ENCODE assay signal across 17 mouse cellular contexts in the genomic region with DNA sequence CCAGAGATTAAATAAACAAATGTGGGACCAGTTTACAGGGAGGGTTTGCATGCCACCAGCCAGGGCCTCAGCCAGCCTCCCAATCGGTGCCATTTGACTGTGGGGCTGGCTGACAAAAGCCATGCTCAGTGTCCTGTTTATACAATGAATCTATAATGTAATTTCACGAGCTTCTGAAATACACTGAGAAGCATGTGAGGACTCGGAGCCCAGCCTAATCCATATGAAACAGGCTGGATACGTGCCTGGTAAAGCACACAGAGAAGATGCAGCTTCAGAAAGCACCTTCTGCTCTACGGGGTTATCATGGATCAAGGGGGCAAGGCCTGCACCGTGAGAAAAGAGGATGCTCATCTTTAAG.
DNase-seq lines count a peak whose midpoint lies in the region; ATAC-seq lines count a peak whose summit lies in the region.
"Had no signal": no experiment of that assay in that cellular context is flagged by ENCODE, and none has a peak within 500 bp of the region (broad histone marks: within the 10 kb centered on the region; RNA-seq: fewer than 3 reads in every experiment).

No protein-coding gene starts in this region.

- no peak overlapping the region for H3K4me2 ChIP-seq in forebrain, embryonic 16.5 days (ENCODE audit: low read length)
- H3K4me2 ChIP-seq in hindbrain, embryonic 14.5 days (replicated peaks): no peak overlapping the region
- no peak overlapping the region for H3K4me2 ChIP-seq in midbrain, embryonic 16.5 days (ENCODE audit: low read length)
- H3K4me2 ChIP-seq: heart, embryonic 15.5 days; liver, embryonic 13.5 days had no signal

- no peak for ATAC-seq in megakaryocyte, adult 5-6 weeks (ENCODE audit: poor library complexity, severe bottlenecking)
- peak; percentile 66 for ATAC-seq in forebrain, embryonic 16.5 days
- ATAC-seq in hindbrain, embryonic 14.5 days (ENCODE audit: low FRiP score): peak; percentile 62
- 0 out of 2 replicates have a peak, but pooled peaks have one; percentile 56 for ATAC-seq in midbrain, embryonic 16.5 days
- ATAC-seq in activated CD4-positive, CD25-positive, alpha-beta regulatory T cell, adult 4 months: no peak

- H3K9ac ChIP-seq in forebrain, embryonic 16.5 days (replicated peaks; ENCODE audit: low read depth, low read length): no peak overlapping the region
- H3K9ac ChIP-seq in hindbrain, embryonic 14.5 days: no peak overlapping the region
- no peak overlapping the region for H3K9ac ChIP-seq in midbrain, embryonic 16.5 days (ENCODE audit: low read depth, low read length)
- H3K9ac ChIP-seq: heart, embryonic 15.5 days; liver, embryonic 13.5 days had no signal

- H3K4me1 ChIP-seq in megakaryocyte, embryonic 14.5 days: no peaks in the 10 kb centered on the region
- peaks cover 6% of the 10 kb centered on the region for H3K4me1 ChIP-seq in forebrain, embryonic 16.5 days (replicated peaks; ENCODE audit: control insufficient read depth, insufficient read depth, low read length)
- H3K4me1 ChIP-seq in hindbrain, embryonic 14.5 days (replicated peaks; ENCODE audit: control insufficient read depth, insufficient read depth, low read length): no peaks in the 10 kb centered on the region
- no peaks in the 10 kb centered on the region for H3K4me1 ChIP-seq in midbrain, embryonic 16.5 days (ENCODE audit: control insufficient read depth, insufficient read depth, low read length)
- H3K4me1 ChIP-seq: heart, embryonic 15.5 days; liver, embryonic 13.5 days had no signal

- H3K27ac ChIP-seq in forebrain, embryonic 16.5 days (ENCODE audit: low read length): no peak overlapping the region
- no peak overlapping the region for H3K27ac ChIP-seq in hindbrain, embryonic 14.5 days
- no peak overlapping the region for H3K27ac ChIP-seq in midbrain, embryonic 16.5 days (ENCODE audit: low read length)
- H3K27ac ChIP-seq: heart, embryonic 15.5 days; liver, embryonic 13.5 days had no signal

- peak overlapping the region; percentile 1 for H3K4me3 ChIP-seq in megakaryocyte, embryonic 14.5 days (replicated peaks)
- no peak overlapping the region for H3K4me3 ChIP-seq in forebrain, embryonic 16.5 days (replicated peaks; ENCODE audit: low read length)
- H3K4me3 ChIP-seq in hindbrain, embryonic 14.5 days (replicated peaks; ENCODE audit: low read length): no peak overlapping the region
- no peak overlapping the region for H3K4me3 ChIP-seq in midbrain, embryonic 16.5 days (ENCODE audit: low read depth, low read length)
- H3K4me3 ChIP-seq: heart, embryonic 15.5 days; liver, embryonic 13.5 days had no signal

- H3K9me3 ChIP-seq in megakaryocyte, embryonic 14.5 days: peaks cover 17% of the 10 kb centered on the region
- no peaks in the 10 kb centered on the region for H3K9me3 ChIP-seq in forebrain, embryonic 16.5 days (ENCODE audit: control insufficient read depth, low read length)
- no peaks in the 10 kb centered on the region for H3K9me3 ChIP-seq in hindbrain, embryonic 14.5 days (ENCODE audit: control insufficient read depth, low read length)
- no peaks in the 10 kb centered on the region for H3K9me3 ChIP-seq in midbrain, embryonic 16.5 days (replicated peaks; ENCODE audit: control insufficient read depth, low read length, poor library complexity, severe bottlenecking)
- H3K9me3 ChIP-seq: heart, embryonic 15.5 days; liver, embryonic 13.5 days had no signal

- 43% methylated on average over 6 of the region's 6 CpGs for WGBS in forebrain, embryonic 16.5 days
- WGBS in hindbrain, embryonic 14.5 days: 38% methylated on average over 6 of the region's 6 CpGs
- WGBS in midbrain, embryonic 16.5 days: 25% methylated on average over 6 of the region's 6 CpGs

- no peaks in the 10 kb centered on the region for H3K27me3 ChIP-seq in megakaryocyte, embryonic 14.5 days (replicated peaks)
- no peaks in the 10 kb centered on the region for H3K27me3 ChIP-seq in forebrain, embryonic 16.5 days (replicated peaks; ENCODE audit: control insufficient read depth, insufficient read depth, low read length)
- H3K27me3 ChIP-seq in hindbrain, embryonic 14.5 days (ENCODE audit: control insufficient read depth, insufficient read depth, low read length): no peaks in the 10 kb centered on the region
- no peaks in the 10 kb centered on the region for H3K27me3 ChIP-seq in midbrain, embryonic 16.5 days (ENCODE audit: control insufficient read depth, insufficient read depth, low read depth, low read length)
- H3K27me3 ChIP-seq: heart, embryonic 15.5 days; liver, embryonic 13.5 days had no signal

- peak; percentile 32 for DNase-seq in hindbrain, embryonic 14.5 days (ENCODE audit: low spot score)
- no peak for DNase-seq in cerebellum, adult 18-20 months
- DNase-seq: adrenal gland, adult 8-10 months; cerebellum, adult 9-10 months; heart, adult 18-20 months; kidney, adult 8-10 months; layer of hippocampus, postnatal 36 days; liver, embryonic 13.5 days; right cerebral cortex, postnatal 25 days; thymus, adult 18-20 months had no signal

- H3K36me3 ChIP-seq in megakaryocyte, embryonic 14.5 days (replicated peaks; ENCODE audit: low read length): no peaks in the 10 kb centered on the region
- no peaks in the 10 kb centered on the region for H3K36me3 ChIP-seq in forebrain, embryonic 16.5 days (ENCODE audit: control insufficient read depth, insufficient read depth)
- no peaks in the 10 kb centered on the region for H3K36me3 ChIP-seq in hindbrain, embryonic 14.5 days (replicated peaks; ENCODE audit: control insufficient read depth, insufficient read depth)
- H3K36me3 ChIP-seq in midbrain, embryonic 16.5 days (ENCODE audit: control insufficient read depth, insufficient read depth, low read length): no peaks in the 10 kb centered on the region
- H3K36me3 ChIP-seq: G1E; heart, embryonic 15.5 days; liver, embryonic 13.5 days had no signal

Comparison
In these comparisons a context has a peak if more than half of its experiments do, and no peak if none do; other contexts are left out.
1. ATAC-seq: peak in forebrain, embryonic 16.5 days (single experiment), hindbrain, embryonic 14.5 days (single experiment) and midbrain, embryonic 16.5 days (single experiment); none in megakaryocyte, adult 5-6 weeks (single experiment) and activated CD4-positive, CD25-positive, alpha-beta regulatory T cell, adult 4 months (single experiment).